Mouse (Mus musculus): ENCODE measurements around the gene Ifna6.

DNA sequence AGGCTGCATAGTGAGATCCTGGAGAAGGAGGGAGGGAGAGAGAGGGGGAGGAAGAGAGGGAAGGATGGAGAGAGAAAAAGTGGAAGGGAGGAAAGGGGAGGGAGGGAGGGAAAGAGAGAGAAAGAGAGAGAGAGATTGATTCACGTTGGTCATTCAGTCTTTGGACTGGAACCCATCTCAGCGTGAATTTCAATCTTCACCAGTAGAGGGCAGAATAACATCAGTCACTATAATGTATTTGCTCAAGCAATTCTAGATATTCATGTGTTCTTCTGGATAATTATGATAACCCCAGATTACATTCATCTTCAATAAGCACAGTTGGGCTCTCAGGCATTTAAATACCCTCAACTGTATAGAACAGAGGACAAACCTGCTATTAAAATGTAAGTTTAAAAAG lies 45.5 kb downstream of the Ifna6 start:
- TF ChIP-seq CTCF (IDR thresholded peaks at IDR 0.05 in 2 of 3, conservative IDR thresholded peaks at IDR 0.05 in 1 of 3; ENCODE audit: control insufficient read depth in 1 of 3, insufficient read depth in 1 of 3, low read depth in 2 of 3, low read length in 3 of 3, poor library complexity in 1 of 3, severe bottlenecking in 1 of 3) (peak; percentile 40 to 89 (median 66)), USF2 (IDR thresholded peaks at IDR 0.05; ENCODE audit: borderline replicate concordance in 1 of 2, insufficient read depth in 1 of 2, low read depth in 1 of 2, low read length in 2 of 2) (no peak), RAD21 (IDR thresholded peaks at IDR 0.05; ENCODE audit: low read depth, low read length) (peak; percentile 94), EP300 (IDR thresholded peaks at IDR 0.05; ENCODE audit: low read depth in 1 of 2, low read length in 2 of 2) (no peak), USF1 (IDR thresholded peaks at IDR 0.05; ENCODE audit: low read depth, low read length) (no peak), POLR2A (IDR thresholded peaks at IDR 0.05; ENCODE audit: control insufficient read depth in 1 of 2, insufficient read depth in 1 of 2, low read depth in 1 of 2, low read length in 2 of 2, poor library complexity in 1 of 2) (no peak), ZKSCAN1 (IDR thresholded peaks at IDR 0.05; ENCODE audit: low read depth, low read length) (no peak)

Measured in MEL (cell line).